Mouse (Mus musculus) embryonic fibroblast, embryonic 13.5 days (primary cell): ENCODE measurements around the gene Olfr97. TPM values are rescaled to one million over a fixed set of nuclear protein-coding genes. Genes with fewer than 3 reads are reported as not detected.

Source experiments
- H3K27ac ChIP-seq: 2 replicates; pipeline ENCODE4 v1.5.1; 2012; ENCODE audit warnings: low read length, control low read depth, inconsistent platforms; ENCODE audit not compliant: insufficient read depth
- H3K4me1 ChIP-seq: 2 replicates; pipeline ENCODE4 v1.6.1; 2011; ENCODE audit warnings: low read length; ENCODE audit not compliant: control insufficient read depth, insufficient read depth
- H3K4me3 ChIP-seq: 2 replicates; pipeline ENCODE4 v1.5.1; 2011; ENCODE audit warnings: mild to moderate bottlenecking, control low read depth, low read length; ENCODE audit not compliant: insufficient read depth
- CTCF ChIP-seq: IDR thresholded peaks from 2 replicates; pipeline ENCODE4 v1.5.1; 2011; ENCODE audit warnings: mild to moderate bottlenecking, control low read depth, low read length, moderate library complexity, borderline replicate concordance; ENCODE audit not compliant: insufficient read depth
- POLR2A ChIP-seq: IDR thresholded peaks from 2 replicates; pipeline ENCODE4 v1.6.1; 2011; ENCODE audit warnings: low read depth, mild to moderate bottlenecking, control low read depth, low read length, moderate library complexity
- polyA plus RNA-seq: library from polyadenylated mRNA; stranded (reverse); fragments of >200 nt; gene quantifications from 2 replicates; pipeline ENCODE4 v1.2.4, GENCODE M21; 2011; ENCODE audit warnings: low read depth; ENCODE audit not compliant: missing spikeins, insufficient read length

Olfr97 gene
- polyA plus RNA-seq, 1 experiment, result not detected

GRCm38 (mm10) chr17:37246715-37247114 lies 9.6 kb upstream of the Olfr97 start:
- Histone ChIP-seq H3K27ac (no peak overlapping the region), H3K4me1 (no peaks in the 10 kb centered on the region), H3K4me3 (no peak overlapping the region)
- TF ChIP-seq CTCF (no peak), POLR2A (no peak)

- no peak for TF ChIP-seq CTCF
- TF ChIP-seq POLR2A, result no peak
Observed at GRCm38 (mm10) chr17:37242198-37242597, 5.1 kb upstream of the Olfr97 start.

GRCm38 (mm10) chr17:37221879-37222278 lies 15.3 kb downstream of the Olfr97 start:
- H3K27ac ChIP-seq, result no peak overlapping the region
- H3K4me3 ChIP-seq, result no peak overlapping the region
- no peak for TF ChIP-seq POLR2A
- TF ChIP-seq CTCF, result no peak
- no peaks in the 10 kb centered on the region for H3K4me1 ChIP-seq

More at GRCm38 (mm10) chr17:37242198-37242597, 5.1 kb upstream of the Olfr97 start:
- H3K4me3 ChIP-seq, result no peak overlapping the region
- no peaks in the 10 kb centered on the region for H3K4me1 ChIP-seq
- H3K27ac ChIP-seq, result no peak overlapping the region

GRCm38 (mm10) chr17:37219846-37220245 lies 17.3 kb downstream of the Olfr97 start, which contains the start of gene Olfr96:
TSS of gene Olfr96 (plus strand) at chr17:37220146.
- TF ChIP-seq POLR2A, result no peak
- TF ChIP-seq CTCF, result no peak
- Histone ChIP-seq H3K27ac (no peak within 1 kb of the TSS), H3K4me3 (no peak within 1 kb of the TSS), H3K4me1 (no peaks in the 10 kb centered on the region)

GRCm38 (mm10) chr17:37218486-37218885 lies 18.6 kb downstream of the Olfr97 start:
- no peak overlapping the region for H3K4me3 ChIP-seq
- no peaks in the 10 kb centered on the region for H3K4me1 ChIP-seq
- TF ChIP-seq POLR2A, result no peak
- TF ChIP-seq CTCF, result no peak
- no peak overlapping the region for H3K27ac ChIP-seq

GRCm38 (mm10) chr17:37213018-37213417 lies 24.1 kb downstream of the Olfr97 start, which contains the start of gene Olfr95:
TSS of gene Olfr95 (minus strand) at chr17:37213118.
- TF ChIP-seq CTCF (no peak), POLR2A (no peak)
- no peaks in the 10 kb centered on the region for H3K4me1 ChIP-seq
- no peak within 1 kb of the TSS for H3K27ac ChIP-seq
- H3K4me3 ChIP-seq, result no peak within 1 kb of the TSS

GRCm38 (mm10) chr17:37210884-37211768 lies 26.0 kb downstream of the Olfr97 start:
- H3K4me1 ChIP-seq, result no peaks in the 10 kb centered on the region
- TF ChIP-seq CTCF, result no peak
- no peak for TF ChIP-seq POLR2A
- no peak overlapping the region for H3K27ac ChIP-seq
- no peak overlapping the region for H3K4me3 ChIP-seq

GRCm38 (mm10) chr17:37203917-37204236 lies 33.3 kb downstream of the Olfr97 start:
- Histone ChIP-seq H3K4me3 (no peak overlapping the region), H3K4me1 (no peaks in the 10 kb centered on the region), H3K27ac (no peak overlapping the region)
- TF ChIP-seq CTCF (no peak), POLR2A (no peak)

- Histone ChIP-seq H3K27ac (no peak overlapping the region), H3K4me3 (no peak overlapping the region), H3K4me1 (no peaks in the 10 kb centered on the region)
- TF ChIP-seq CTCF (peak; percentile 100), POLR2A (no peak)
Observed at GRCm38 (mm10) chr17:37203206-37203916, 33.8 kb downstream of the Olfr97 start.

- TF ChIP-seq POLR2A (no peak), CTCF (no peak)
Observed at GRCm38 (mm10) chr17:37200894-37201293, 36.2 kb downstream of the Olfr97 start, which contains the start of gene Olfr94. TSS of gene Olfr94 (minus strand) at chr17:37200994.

More at GRCm38 (mm10) chr17:37200894-37201293, 36.2 kb downstream of the Olfr97 start, which contains the start of gene Olfr94:
- Histone ChIP-seq H3K4me3 (no peak within 1 kb of the TSS), H3K27ac (no peak within 1 kb of the TSS), H3K4me1 (no peaks in the 10 kb centered on the region)
